Mouse (Mus musculus): ENCODE data around the gene Dnttip1. TPM values are rescaled to one million over a fixed set of nuclear protein-coding genes. Genes with fewer than 3 reads are reported as not detected.
"Not testable (repeated sequence)": the region's sequence is repeated elsewhere in the genome, so short reads cannot be mapped to it uniquely, and the experiment has no call there.

Dnttip1 gene
- polyA plus RNA-seq, 1 experiment from 2014 or later = 76.6 TPM

DNA sequence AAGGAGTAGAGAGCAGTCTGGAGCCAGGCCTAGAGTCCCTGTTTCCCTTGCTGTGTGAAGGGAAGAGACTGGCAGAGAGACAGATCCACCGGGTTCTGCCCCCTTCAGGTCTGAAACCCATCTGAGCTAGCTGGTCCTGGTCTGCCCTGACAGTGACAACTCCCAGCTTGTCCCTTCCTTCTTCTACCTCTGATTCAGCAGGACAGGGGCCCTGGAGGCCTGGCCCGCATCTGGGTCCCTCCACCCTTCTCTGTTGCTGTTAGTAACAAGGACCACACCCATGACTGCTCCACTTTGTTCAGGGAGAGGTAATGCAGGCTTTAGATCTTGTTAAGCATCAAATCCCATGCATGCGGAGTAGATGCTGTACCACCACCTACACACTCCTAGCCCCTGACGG, 42.6 kb downstream of the Dnttip1 start:
- peaks cover 44% of the 10 kb centered on the region for H3K36me3 ChIP-seq
- 47% methylated on average over 4 of the region's 4 CpGs for WGBS
- no peak for DNase-seq (ENCODE audit: low spot score)
- H3K27me3 ChIP-seq (ENCODE audit: insufficient read depth, poor library complexity, severe bottlenecking) = no peaks in the 10 kb centered on the region
- H3K27ac ChIP-seq = no peak overlapping the region
- H3K4me3 ChIP-seq = no peak overlapping the region
- H3K4me1 ChIP-seq = peaks cover 46% of the 10 kb centered on the region
- no peaks in the 10 kb centered on the region for H3K9me3 ChIP-seq

- Histone ChIP-seq H3K9me3 (no peaks in the 10 kb centered on the region), H3K4me3 (no peak overlapping the region), H3K4me1 (peaks cover 46% of the 10 kb centered on the region), H3K27me3 (ENCODE audit: insufficient read depth, poor library complexity, severe bottlenecking) (no peaks in the 10 kb centered on the region), H3K27ac (no peak overlapping the region), H3K36me3 (peaks cover 56% of the 10 kb centered on the region)
- WGBS = 74% methylated on average over 4 of the region's 4 CpGs
- no peak for DNase-seq (ENCODE audit: low spot score)
Measured at GRCm38 (mm10) chr2:164790451-164790850, 44.7 kb downstream of the Dnttip1 start.

DNA sequence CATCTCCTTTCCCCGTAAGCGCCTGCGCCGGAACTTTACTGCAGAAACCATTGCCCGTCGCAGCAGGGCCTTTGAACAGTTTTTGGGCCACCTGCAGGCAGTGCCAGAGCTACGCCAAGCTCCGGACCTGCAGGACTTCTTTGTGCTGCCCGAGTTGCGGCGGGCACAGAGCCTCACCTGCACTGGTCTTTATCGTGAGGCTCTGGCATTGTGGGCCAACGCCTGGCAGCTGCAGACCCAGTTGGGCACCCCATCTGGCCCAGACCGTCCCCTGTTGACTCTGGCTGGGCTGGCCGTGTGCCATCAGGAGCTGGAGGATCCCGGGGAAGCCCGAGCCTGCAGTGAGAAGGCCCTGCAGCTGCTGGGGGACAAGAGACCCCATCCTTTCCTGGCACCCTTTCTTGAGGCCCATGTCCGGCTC, 46.1 kb downstream of the Dnttip1 start:
- Histone ChIP-seq H3K27ac (peak overlapping the region; percentile 22; the same call in 1 of the 2 replicates), H3K9me3 (no peaks in the 10 kb centered on the region), H3K36me3 (peaks cover 70% of the 10 kb centered on the region), H3K27me3 (ENCODE audit: insufficient read depth, poor library complexity, severe bottlenecking) (no peaks in the 10 kb centered on the region), H3K4me3 (no peak overlapping the region), H3K4me1 (peaks cover 36% of the 10 kb centered on the region)
- no peak for DNase-seq (ENCODE audit: low spot score)
- WGBS = 95% methylated on average over 18 of the region's 18 CpGs

GRCm38 (mm10) chr2:164792400-164793190, 46.8 kb downstream of the Dnttip1 start:
- 87% methylated on average over 12 of the region's 12 CpGs for WGBS
- H3K27ac ChIP-seq = peak overlapping the region; percentile 77; the same call in 1 of the 2 replicates
- H3K27me3 ChIP-seq (ENCODE audit: insufficient read depth, poor library complexity, severe bottlenecking) = no peaks in the 10 kb centered on the region
- H3K9me3 ChIP-seq = no peaks in the 10 kb centered on the region
- DNase-seq (ENCODE audit: low spot score) = no peak
- H3K4me3 ChIP-seq = no peak overlapping the region
- peaks cover 75% of the 10 kb centered on the region for H3K36me3 ChIP-seq
- H3K4me1 ChIP-seq = peaks cover 32% of the 10 kb centered on the region

- H3K4me3 ChIP-seq = no peak overlapping the region
- H3K4me1 ChIP-seq = peaks cover 30% of the 10 kb centered on the region
- no peaks in the 10 kb centered on the region for H3K9me3 ChIP-seq
- H3K27ac ChIP-seq = peak overlapping the region; percentile 77
- H3K27me3 ChIP-seq (ENCODE audit: insufficient read depth, poor library complexity, severe bottlenecking) = no peaks in the 10 kb centered on the region
- no peak for DNase-seq (ENCODE audit: low spot score)
- H3K36me3 ChIP-seq = peaks cover 80% of the 10 kb centered on the region
- WGBS = 54% methylated on average over 3 of the region's 3 CpGs
Measured at GRCm38 (mm10) chr2:164793236-164793635, 47.5 kb downstream of the Dnttip1 start.

GRCm38 (mm10) chr2:164793772-164794171, 48.0 kb downstream of the Dnttip1 start:
- H3K4me3 ChIP-seq = no peak overlapping the region
- no peaks in the 10 kb centered on the region for H3K9me3 ChIP-seq
- no peak for DNase-seq (ENCODE audit: low spot score)
- peaks cover 79% of the 10 kb centered on the region for H3K36me3 ChIP-seq
- peak overlapping the region; percentile 77 for H3K27ac ChIP-seq
- H3K4me1 ChIP-seq = peaks cover 25% of the 10 kb centered on the region
- H3K27me3 ChIP-seq (ENCODE audit: insufficient read depth, poor library complexity, severe bottlenecking) = no peaks in the 10 kb centered on the region
- 81% methylated on average over 2 of the region's 2 CpGs for WGBS

GRCm38 (mm10) chr2:164794293-164794692, 48.5 kb downstream of the Dnttip1 start:
- no peak overlapping the region for H3K27ac ChIP-seq
- no peaks in the 10 kb centered on the region for H3K27me3 ChIP-seq (ENCODE audit: insufficient read depth, poor library complexity, severe bottlenecking)
- peak; percentile 89 for DNase-seq (ENCODE audit: low spot score)
- peaks cover 22% of the 10 kb centered on the region for H3K4me1 ChIP-seq
- peaks cover 81% of the 10 kb centered on the region for H3K36me3 ChIP-seq
- H3K4me3 ChIP-seq = no peak overlapping the region
- H3K9me3 ChIP-seq = no peaks in the 10 kb centered on the region
- WGBS = 41% methylated on average over 5 of the region's 5 CpGs

DNA sequence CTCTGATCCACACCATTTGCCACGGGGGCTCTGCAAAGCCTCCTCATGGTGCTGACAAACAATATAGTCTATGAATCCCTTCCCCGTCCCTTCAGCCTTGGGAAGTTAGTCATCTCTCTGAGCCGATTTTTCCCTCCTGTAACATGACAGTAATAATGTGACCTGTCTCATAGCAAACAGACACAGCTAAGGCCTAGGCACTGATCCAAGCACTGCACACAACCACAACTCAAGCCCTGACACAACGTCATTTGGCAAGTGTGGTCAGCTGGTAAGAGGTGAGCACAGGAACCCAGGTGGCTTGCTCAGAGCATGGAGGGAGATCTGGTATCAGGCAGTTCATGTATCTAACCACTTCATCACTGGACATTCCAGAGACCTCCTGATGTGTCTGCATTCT, 50.1 kb downstream of the Dnttip1 start:
- Histone ChIP-seq H3K27me3 (ENCODE audit: insufficient read depth, poor library complexity, severe bottlenecking) (no peaks in the 10 kb centered on the region), H3K4me3 (no peak overlapping the region), H3K27ac (no peak overlapping the region), H3K4me1 (peaks cover 22% of the 10 kb centered on the region), H3K9me3 (no peaks in the 10 kb centered on the region), H3K36me3 (peaks cover 83% of the 10 kb centered on the region)
- 89% methylated on average over 4 of the region's 4 CpGs for WGBS
- DNase-seq (ENCODE audit: low spot score) = no peak

DNA sequence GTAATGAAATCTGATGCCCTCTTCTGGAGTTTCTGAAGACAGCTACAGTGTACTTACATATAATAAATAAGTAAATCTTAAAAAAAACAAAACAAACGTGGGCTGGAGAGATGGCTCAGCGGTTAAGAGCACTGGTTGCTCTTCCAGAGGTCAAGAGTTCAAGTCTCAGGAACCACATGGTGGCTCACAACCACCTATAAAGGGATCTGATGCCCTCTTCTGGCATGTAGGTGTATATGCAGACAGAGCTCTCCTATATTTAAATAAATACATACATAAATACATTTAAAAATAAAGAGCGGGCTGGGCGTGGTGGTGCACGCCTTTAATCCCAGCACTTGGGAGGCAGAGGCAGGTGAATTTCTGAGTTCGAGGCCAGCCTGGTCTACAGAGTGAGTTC, 52.8 kb downstream of the Dnttip1 start:
- H3K27ac ChIP-seq; H3K9me3 ChIP-seq; H3K27me3 ChIP-seq (ENCODE audit: insufficient read depth, poor library complexity, severe bottlenecking); DNase-seq (ENCODE audit: low spot score); H3K4me3 ChIP-seq: not testable (repeated sequence)
- Histone ChIP-seq H3K36me3 (peaks cover 80% of the 10 kb centered on the region), H3K4me1 (peaks cover 14% of the 10 kb centered on the region)
- WGBS = 80% methylated on average over 6 of the region's 6 CpGs

DNA sequence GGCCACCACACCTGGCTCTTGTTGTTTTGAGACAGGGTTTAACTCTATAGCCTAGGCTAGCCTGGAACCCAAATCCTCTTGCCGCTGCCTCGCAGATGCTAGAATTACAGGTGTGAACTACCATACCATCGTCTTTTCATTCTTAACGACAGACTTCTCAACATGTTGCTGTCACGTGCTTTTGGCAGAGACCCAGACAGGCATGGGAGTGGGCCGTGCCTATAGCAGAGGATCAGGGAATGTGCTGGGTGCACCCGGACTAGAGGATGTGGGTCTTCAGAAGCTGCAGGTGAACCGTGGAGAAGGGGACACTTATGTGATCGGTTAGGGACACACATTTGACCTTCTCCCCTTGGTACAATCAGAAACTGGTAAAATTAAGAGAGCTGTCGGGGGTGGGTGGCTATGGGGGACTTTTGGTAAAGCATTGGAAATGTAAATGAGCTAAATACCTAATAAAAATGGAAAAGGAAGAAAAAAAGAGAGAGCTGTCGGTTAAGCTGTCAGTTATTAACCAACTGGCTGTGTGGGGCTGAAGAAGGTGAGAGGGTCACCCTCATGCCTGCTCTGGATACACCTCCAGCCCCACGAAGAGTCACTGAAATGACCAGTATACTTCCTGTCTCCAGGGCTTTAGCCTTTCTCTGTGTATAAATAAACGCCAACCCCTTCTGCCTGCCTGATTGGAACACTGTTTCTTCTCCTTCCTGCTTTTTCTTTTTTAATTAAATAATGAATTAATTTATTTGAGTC, 54.6 kb downstream of the Dnttip1 start:
- no peaks in the 10 kb centered on the region for H3K9me3 ChIP-seq
- H3K4me3 ChIP-seq = no peak overlapping the region
- no peak overlapping the region for H3K27ac ChIP-seq
- 87% methylated on average over 13 of the region's 13 CpGs for WGBS
- DNase-seq (ENCODE audit: low spot score) = no peak
- H3K27me3 ChIP-seq (ENCODE audit: insufficient read depth, poor library complexity, severe bottlenecking) = no peaks in the 10 kb centered on the region
- H3K4me1 ChIP-seq = peaks cover 16% of the 10 kb centered on the region
- peaks cover 69% of the 10 kb centered on the region for H3K36me3 ChIP-seq

- no peaks in the 10 kb centered on the region for H3K27me3 ChIP-seq (ENCODE audit: insufficient read depth, poor library complexity, severe bottlenecking)
- no peak for DNase-seq (ENCODE audit: low spot score)
- 90% methylated on average over 16 of the region's 16 CpGs for WGBS
- H3K9me3 ChIP-seq = no peaks in the 10 kb centered on the region
- peak overlapping the region; percentile 89 for H3K4me3 ChIP-seq
- H3K27ac ChIP-seq = peak overlapping the region; percentile 94; the same call in 1 of the 2 replicates
- H3K36me3 ChIP-seq = peaks cover 45% of the 10 kb centered on the region
- peaks cover 22% of the 10 kb centered on the region for H3K4me1 ChIP-seq
Measured at GRCm38 (mm10) chr2:164803201-164803920, 57.6 kb downstream of the Dnttip1 start.

DNA sequence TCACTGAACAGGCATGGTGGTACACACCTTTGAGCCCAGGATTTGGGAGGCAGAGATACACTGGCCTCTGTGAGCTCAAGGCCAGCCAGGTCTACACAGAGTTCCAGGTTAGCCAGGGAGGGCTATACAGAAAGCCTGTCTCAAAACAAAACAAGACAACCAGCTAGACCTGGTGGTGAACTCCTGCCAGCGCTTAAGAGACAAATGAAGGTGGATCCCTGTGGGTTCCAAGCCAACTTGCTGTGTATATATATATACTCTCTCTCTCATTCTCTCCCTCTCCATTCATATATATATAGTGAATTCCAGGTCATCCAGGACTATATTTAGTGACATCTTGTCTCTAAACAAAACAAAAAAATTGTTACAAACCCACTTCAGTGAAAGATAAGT, 58.1 kb downstream of the Dnttip1 start:
- H3K4me3 ChIP-seq = peak overlapping the region; percentile 89
- peaks cover 22% of the 10 kb centered on the region for H3K4me1 ChIP-seq
- WGBS = 56% methylated on average over 1 of the region's 1 CpGs
- peaks cover 46% of the 10 kb centered on the region for H3K36me3 ChIP-seq
- no peaks in the 10 kb centered on the region for H3K27me3 ChIP-seq (ENCODE audit: insufficient read depth, poor library complexity, severe bottlenecking)
- no peaks in the 10 kb centered on the region for H3K9me3 ChIP-seq
- H3K27ac ChIP-seq = peak overlapping the region; percentile 94
- no peak for DNase-seq (ENCODE audit: low spot score)

Data from heart, embryonic 10.5 days (tissue).